Mouse (Mus musculus) CH12.LX (cell line): ENCODE data around the gene Lrch3.

Experiments
- CTCF ChIP-seq, 2 experiments: IDR thresholded peaks in 1 of 2; conservative IDR thresholded peaks in 1 of 2; 2 replicates each; pipeline ENCODE4 v1.5.1; 2011 to 2012; ENCODE audit warnings: low read depth in 2 of 2, low read length in 2 of 2, improper control_type of control experiment in 1 of 2, inconsistent platforms in 1 of 2, mild to moderate bottlenecking in 1 of 2, moderate library complexity in 1 of 2
- MYC ChIP-seq: IDR thresholded peaks from 2 replicates; pipeline ENCODE4 v1.6.1; 2011; ENCODE audit warnings: low read depth, mild to moderate bottlenecking, improper control_type of control experiment, low read length

DNA sequence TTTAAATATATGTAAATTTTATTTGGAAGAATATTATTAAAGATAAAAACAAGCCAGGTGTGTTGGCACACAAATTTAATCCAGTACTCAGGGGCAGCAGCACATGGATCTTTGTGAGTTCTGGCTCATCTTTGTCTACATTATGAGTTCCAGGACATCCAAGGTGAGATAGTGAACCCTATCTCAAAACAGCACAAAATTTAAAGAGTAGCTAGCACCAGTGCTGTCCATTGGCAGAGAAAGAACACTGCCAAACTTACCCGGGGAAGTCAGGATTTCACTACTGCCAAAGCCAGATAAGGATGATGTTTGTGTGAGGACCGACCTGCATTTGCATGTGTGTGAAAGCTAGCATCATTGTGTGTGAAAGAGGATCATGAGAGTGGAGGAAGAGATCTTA lies 59.1 kb downstream of the Lrch3 start:
- TF ChIP-seq MYC (no peak), CTCF (conservative IDR thresholded peaks at IDR 0.05 in 1 of 2, IDR thresholded peaks at IDR 0.05 in 1 of 2; ENCODE audit: low read depth in 2 of 2, low read length in 2 of 2) (no peak)
